Mouse (Mus musculus): ENCODE measurements at regions not wholly inside any gene's neighbourhood (a gene's known extent, or its start where the extent isn't known, plus 50 kb on each side); places are given as distances from the start of the nearest gene placed in this dataset.

DNA sequence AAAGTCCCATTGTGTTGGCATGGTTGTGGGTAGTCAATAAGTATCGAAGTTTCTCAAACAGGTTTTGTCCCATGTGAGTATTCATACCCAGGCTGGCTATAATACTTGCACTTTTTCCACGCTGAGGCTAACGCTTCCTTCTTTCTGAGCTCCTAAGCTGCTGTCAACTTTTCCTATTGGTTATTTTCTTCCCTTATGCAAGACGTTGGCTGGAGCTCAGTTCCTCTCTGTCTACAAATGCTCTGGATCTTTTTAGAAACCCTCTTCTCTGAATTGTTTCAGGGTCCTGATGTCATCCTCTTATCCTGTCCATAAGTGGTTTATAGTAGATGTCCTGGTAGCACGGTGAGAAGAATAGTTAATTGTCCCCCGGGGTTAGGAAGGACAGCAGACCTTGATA is 278.7 kb upstream of the Sel1l start:
- no peak for DNase-seq

DNA sequence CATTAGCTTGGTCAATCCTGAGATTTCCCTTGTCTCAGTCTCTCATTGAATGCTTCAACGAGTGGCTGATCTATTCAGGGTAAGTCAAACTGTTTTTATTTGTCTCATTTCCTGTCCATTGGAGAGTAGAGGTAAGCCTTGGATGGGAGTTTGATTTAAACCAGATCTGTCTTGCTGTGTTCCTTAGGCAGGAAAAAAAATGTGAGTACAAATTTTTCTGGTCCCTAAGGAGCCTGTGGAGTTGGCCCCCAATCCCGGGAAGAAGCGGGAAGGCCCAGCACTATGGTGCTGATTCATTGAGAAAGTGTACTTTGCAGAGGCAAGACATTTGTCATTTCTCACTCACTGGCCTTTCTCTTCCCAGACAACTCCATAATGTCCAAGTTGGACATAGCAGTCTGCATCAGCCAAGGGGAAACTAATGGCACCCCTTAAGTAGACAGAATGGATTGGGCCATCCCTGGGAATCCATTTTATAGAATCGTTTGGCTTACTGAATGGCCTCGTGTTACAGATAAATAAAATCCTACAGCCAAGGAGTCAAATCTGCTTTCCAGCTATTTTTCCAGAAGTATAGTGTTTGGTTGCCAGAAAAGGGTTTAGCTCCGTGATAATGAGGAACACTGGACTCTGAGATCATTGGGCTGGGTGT is 271.3 kb upstream of the Sel1l start:
- no peak for DNase-seq

DNA sequence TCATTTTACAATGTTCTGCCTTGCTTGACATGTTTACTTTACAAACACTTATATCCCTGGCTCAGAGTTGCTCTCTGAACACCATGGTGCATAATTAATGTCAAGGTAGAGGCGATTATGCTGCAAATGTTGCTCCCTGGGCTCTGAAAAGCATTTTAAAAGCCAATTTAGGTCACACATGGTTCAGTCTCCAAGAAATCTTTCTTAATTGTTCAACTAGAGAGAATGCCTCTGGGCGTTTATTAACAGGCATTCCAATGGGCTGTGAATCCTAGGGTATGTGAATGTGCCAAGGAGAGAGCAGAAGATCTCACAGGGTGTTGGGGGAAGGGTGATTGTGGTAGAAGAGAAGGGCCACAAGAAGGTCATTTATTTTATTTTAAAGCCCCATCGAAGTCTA is 260.7 kb upstream of the Sel1l start:
- no peak for DNase-seq

- DNase-seq = no peak
Measured at GRCm38 (mm10) chr12:92100080-92100479, 251.1 kb upstream of the Sel1l start.

GRCm38 (mm10) chr12:92092794-92093365 is 243.9 kb upstream of the Sel1l start:
- no peak for DNase-seq

GRCm38 (mm10) chr12:92073209-92073608 is 224.3 kb upstream of the Sel1l start:
- no peak for DNase-seq

GRCm38 (mm10) chr12:92062731-92063130 is 213.8 kb upstream of the Sel1l start:
- no peak for DNase-seq

GRCm38 (mm10) chr12:92040481-92040880 is 191.5 kb upstream of the Sel1l start:
- DNase-seq = no peak

DNA sequence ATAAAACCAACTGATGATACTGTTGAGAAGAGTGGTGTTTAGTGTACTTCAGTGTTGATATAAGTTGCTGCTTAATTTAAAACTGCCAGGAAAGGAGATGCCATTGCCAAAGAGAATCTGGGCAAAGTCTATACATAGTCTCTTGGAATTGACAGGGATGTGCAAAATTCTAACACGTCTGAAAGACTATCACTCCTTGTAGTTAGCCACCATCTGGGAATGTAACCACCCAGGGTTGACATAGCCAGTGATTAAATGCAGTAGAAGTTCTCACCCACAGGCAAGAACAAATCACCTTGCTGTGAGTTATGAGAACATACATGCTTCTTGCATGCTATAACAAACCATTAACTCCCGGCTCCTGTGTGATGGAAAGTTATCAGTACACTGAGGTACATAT is 180.2 kb upstream of the Sel1l start:
- no peak for DNase-seq

DNA sequence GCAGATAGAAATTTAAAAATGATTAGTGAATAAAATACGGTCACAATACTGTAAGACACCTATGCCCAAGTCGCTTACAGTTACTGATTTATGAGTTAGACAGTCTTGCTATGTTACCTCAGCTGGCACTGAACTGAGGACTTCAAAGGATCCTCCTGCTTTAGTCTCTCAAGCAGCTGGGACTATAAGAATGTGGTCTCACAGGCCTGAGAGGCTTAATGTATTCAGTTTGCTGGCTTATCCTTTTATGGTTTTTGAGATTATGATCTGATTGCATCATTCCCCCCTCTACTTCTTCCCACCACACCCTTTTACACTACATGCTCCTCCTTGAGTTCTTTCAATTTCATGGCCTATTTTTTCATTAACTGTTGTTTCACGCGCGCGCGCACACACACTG is 179.4 kb upstream of the Sel1l start:
- DNase-seq = no peak

DNA sequence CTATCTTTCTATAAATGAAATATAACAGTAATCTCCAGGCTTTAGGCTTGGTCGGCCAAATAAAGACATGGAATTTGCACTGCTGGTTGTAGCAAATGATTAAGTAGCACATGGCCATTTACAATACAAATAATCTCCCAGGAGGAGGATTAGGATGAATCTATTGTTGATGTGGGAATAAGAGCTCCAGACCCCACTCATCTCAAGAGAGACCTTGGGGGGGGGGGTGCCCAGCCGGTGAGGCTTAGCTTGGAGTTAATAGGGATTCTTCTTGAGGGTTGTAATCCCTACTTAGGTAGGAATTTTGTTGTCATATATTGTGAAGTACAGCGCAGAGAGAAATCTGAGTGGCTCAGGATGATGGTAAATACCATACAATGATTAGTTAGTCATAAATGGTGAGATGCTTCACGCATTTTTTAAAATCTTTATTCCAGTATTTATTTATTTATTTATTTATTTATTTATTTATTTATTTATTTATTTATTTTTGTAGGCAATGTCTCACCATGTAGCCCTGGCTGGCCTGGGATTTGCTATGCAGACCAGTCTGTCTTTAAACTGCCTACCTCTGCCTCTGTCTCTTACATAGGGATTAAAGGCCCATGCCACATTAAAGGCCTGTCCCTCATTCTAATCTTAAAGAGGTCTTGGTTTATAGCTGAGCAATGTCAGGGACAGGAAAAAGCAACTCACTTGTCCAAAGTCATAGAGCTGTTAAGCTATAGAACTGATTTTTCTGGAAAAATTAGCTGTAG is 175.7 kb upstream of the Sel1l start:
- no peak for DNase-seq

- no peak for DNase-seq
Measured at GRCm38 (mm10) chr12:92019593-92020224, 170.8 kb upstream of the Sel1l start.

DNA sequence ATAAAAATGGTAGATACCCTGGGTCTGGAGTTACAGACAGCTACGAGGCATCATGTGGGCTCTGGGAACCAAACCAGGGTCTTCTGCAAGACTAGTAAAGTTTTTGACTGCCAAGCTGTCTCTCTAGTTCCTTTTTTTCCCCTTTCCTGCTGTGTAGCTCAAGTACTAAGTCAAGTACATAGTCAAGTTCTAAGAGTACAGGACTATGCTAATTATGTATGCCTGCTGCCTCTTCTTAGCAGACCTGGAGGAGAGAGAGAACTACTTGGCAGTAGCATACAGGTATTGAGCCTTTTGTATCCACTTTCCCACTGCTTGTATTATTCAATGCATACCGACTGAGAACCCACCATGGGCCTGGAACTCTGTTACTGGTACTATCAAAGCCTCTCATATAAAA is 166.4 kb upstream of the Sel1l start:
- DNase-seq = no peak

- DNase-seq = no peak
Measured at GRCm38 (mm10) chr12:92013979-92014378, 165.0 kb upstream of the Sel1l start.

DNA sequence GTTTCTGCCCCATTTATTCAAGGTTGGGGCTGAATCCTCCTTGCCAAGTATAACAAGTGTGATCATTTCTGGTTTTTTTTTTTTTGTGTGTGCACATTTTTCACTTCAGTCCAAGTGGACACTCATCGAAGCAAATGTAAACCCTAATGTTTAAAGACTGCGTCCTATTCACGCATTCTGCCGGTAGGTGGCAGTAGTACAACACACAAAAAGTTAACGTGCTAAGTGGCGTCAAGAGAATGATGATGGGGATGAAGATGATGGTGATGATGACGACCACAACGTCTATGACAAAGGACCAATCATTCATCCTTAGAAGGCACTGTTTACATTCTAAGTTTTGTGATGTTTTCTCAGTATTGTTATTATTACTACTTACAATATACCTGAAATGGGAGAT is 164.3 kb upstream of the Sel1l start:
- peak; percentile 6 to 16 for DNase-seq

- no peak for DNase-seq
Measured at GRCm38 (mm10) chr12:92004391-92005094, 155.6 kb upstream of the Sel1l start.

DNA sequence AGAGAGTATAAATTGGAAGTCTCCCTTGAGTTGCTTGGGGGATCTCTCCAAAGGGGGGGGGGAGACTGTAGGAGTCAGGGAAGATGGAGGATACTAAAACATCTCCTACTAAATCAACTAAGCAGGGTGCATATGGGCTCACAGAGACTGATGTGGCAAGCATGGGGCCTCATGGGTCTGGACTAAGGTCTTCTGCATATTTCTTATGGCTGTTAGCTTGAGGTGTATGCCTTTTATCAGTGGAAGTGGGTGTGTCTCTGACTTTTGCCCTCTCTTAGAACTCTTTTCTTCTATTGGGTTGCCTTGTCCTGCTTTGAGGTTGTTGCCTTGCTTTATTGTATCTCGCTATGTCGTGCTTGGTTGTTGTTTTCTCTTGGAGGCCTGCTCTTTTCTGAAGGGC is 150.1 kb upstream of the Sel1l start:
- no peak for DNase-seq

DNA sequence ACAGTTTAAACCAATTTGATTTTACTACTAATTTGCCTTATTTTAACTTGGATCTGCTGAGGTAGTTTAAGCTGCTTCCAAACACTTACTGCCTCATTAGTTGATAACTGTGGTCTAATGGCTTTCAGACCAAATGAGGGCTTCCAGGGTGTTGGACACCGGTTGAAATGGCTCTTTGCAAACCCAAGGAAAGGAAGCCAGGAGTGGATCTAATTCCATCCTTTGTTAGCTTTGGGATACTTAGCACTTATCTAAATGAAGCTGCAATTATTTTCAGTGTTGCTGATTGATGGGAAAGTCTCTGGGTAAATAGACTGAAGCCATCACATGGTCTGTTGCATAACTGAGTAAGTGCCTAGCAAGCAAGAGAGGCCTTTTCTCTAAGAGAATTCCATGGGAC is 148.4 kb upstream of the Sel1l start:
- no peak for DNase-seq

DNA sequence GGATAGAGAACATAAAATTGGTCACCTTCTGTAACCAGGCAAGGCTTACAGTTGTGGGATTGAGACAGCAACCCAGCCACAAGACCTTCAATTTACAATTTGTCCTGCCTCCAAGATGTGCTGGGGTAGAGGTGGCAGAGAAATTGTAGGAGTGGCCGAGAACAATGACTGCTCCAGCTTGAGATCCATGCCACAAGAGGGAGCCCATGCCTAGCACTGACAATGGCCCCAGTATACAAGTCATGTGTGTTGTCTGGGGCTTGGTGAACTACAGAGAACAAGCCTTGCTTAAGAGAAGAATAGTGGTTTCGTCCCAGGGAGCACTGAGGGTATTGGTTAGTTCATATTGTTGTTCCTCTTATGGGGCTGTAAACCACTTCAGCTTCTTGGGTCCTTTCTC is 146.6 kb upstream of the Sel1l start:
- DNase-seq = no peak

- no peak for DNase-seq
Measured at GRCm38 (mm10) chr12:91986448-91986847, 137.5 kb upstream of the Sel1l start.

DNA sequence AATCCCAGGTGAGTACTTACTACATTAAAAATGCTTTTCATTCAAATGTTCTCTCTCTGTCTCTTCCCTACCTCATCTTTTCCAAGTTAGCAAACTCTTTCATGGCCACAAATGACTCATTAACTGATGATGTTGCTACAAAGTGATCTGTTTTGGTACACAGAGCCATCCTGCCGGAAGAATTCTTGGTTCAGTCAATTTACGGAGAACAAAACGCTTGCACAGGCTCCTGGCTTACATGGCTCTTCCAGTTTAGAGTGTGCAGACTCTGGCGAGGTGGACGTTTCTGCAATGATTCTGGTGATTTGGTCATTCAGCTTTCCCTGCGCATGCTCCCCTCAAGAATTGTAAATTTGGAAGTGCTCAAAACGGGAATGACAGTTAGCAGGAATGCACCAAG is 131.4 kb upstream of the Sel1l start:
- DNase-seq = no peak

DNA sequence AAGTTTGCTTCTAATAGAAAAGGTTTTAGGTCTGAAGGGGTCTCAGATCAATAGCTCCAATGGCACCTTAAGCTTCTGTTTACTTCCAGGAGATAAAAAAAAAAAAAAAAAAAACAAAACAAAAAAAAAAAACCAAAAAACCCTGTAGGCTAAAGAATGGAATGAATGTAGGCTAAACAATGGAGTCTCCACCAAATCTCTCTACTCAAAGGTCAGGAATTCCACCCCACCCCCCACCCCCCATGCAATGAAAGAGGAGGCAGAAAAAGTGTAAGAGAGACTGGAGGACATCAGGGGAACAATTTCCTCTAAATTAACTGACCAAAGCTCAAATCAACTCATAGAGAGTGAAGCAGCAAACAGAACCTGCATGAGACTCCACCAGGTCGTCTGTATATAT is 122.1 kb upstream of the Sel1l start:
- no peak for DNase-seq

DNA sequence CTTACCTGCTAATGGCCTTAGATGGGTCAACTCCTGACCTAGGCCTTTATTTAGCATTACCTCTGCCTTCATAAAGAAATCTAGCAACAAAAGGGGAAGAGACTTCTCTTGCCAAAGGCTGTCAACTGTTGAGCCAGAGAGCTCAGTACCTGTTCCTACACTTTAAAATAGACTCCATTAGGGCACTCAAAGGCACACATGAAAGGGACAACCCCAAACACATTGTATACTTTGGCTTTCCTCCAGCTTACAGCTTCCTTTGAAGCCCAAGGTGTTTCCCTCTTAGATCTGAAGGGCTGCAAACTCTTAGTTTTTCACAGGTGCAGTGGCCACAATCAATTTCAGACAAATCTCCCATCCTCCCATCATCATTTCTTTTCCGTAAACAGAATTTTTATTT is 117.0 kb upstream of the Sel1l start:
- no peak for DNase-seq
